Mouse (Mus musculus) kidney, adult 2 months (tissue): ENCODE measurements around the gene Dntt. TPM values are rescaled to one million over a fixed set of nuclear protein-coding genes. Genes with fewer than 3 reads are reported as not detected.

Experiments
- DNase-seq: peaks from one replicate; pipeline ENCODE4 v3.0.0; 2021
- H3K27ac ChIP-seq: fragments of 200-500 bp; 2 replicates; pipeline ENCODE4 v1.5.1; 2012; ENCODE audit warnings: low read depth, low read length, control low read depth, inconsistent platforms; ENCODE audit not compliant: insufficient read depth
- H3K27me3 ChIP-seq: fragments of 200-500 bp; replicated peaks from 2 replicates; pipeline ENCODE4 v1.6.1; 2012; ENCODE audit warnings: mild to moderate bottlenecking, moderate library complexity, low read length, inconsistent platforms; ENCODE audit not compliant: control insufficient read depth, insufficient read depth
- H3K36me3 ChIP-seq: fragments of 200-500 bp; 2 replicates; pipeline ENCODE4 v1.6.1; 2012; ENCODE audit warnings: mild to moderate bottlenecking, moderate library complexity, low read length, inconsistent platforms; ENCODE audit not compliant: control insufficient read depth, insufficient read depth
- H3K4me1 ChIP-seq: fragments of 200-500 bp; 2 replicates; pipeline ENCODE4 v1.6.1; 2011; ENCODE audit warnings: low read length; ENCODE audit not compliant: control insufficient read depth, insufficient read depth
- H3K4me3 ChIP-seq: fragments of 200-500 bp; 2 replicates; pipeline ENCODE4 v1.5.1; 2011; ENCODE audit warnings: mild to moderate bottlenecking, low read depth, low read length, control low read depth; ENCODE audit not compliant: insufficient read depth
- CTCF ChIP-seq: fragments of 200-500 bp; conservative IDR thresholded peaks from 2 replicates; pipeline ENCODE4 v1.5.1; 2011; ENCODE audit warnings: low read depth, mild to moderate bottlenecking, control low read depth, low read length, moderate library complexity, mixed read lengths; ENCODE audit not compliant: insufficient read depth, insufficient read length
- POLR2A ChIP-seq: fragments of 200-500 bp; IDR thresholded peaks from one replicate; pipeline ENCODE4 v1.6.1; 2011; ENCODE audit warnings: low read depth, low read length, control low read depth
- WGBS: fragments of 180-500 bp; shearing (Covaris S2); methylation state at CpG from one replicate; pipeline ENCODE4 v1.1.7; 2018; 5-methylcytosine and 5-hydroxymethylcytosine counted together
- polyA plus RNA-seq: library from polyadenylated mRNA; depleted of rRNA; stranded (reverse); fragments of >200 nt; gene quantifications from 2 replicates; pipeline ENCODE4 v1.2.3, GENCODE M21; 2012; rRNA removed

Dntt gene
- 0.08 TPM in 1 of 2 replicates, not detected in the other for polyA plus RNA-seq

- 90% methylated on average over 6 of the region's 6 CpGs for WGBS
- Histone ChIP-seq H3K4me3 (no peak within 1 kb of the TSS), H3K27me3 (no peaks in the 10 kb centered on the region), H3K27ac (no peak within 1 kb of the TSS), H3K4me1 (no peaks in the 10 kb centered on the region), H3K36me3 (no peaks in the 10 kb centered on the region)
- no peak for DNase-seq
- no peak for TF ChIP-seq POLR2A
- no peak for TF ChIP-seq CTCF
Measured at GRCm38 (mm10) chr19:41029219-41029618, at the start of gene Dntt. TSS of gene Dntt (plus strand) at chr19:41029275.

GRCm38 (mm10) chr19:40980671-40981070 is 48.4 kb upstream of the Dntt start:
- Histone ChIP-seq H3K4me1 (no peaks in the 10 kb centered on the region), H3K27ac (no peak overlapping the region), H3K36me3 (no peaks in the 10 kb centered on the region), H3K4me3 (no peak overlapping the region), H3K27me3 (no peaks in the 10 kb centered on the region)
- WGBS, result 76% methylated on average over 5 of the region's 5 CpGs
- TF ChIP-seq POLR2A (no peak), CTCF (no peak)
- DNase-seq, result no peak

GRCm38 (mm10) chr19:40984536-40984935 is 44.5 kb upstream of the Dntt start:
- H3K4me3 ChIP-seq, result no peak overlapping the region
- no peak for DNase-seq
- TF ChIP-seq POLR2A (no peak), CTCF (no peak)
- 100% methylated on average over 1 of the region's 1 CpGs for WGBS
- no peak overlapping the region for H3K27ac ChIP-seq
- no peaks in the 10 kb centered on the region for H3K27me3 ChIP-seq
- no peaks in the 10 kb centered on the region for H3K36me3 ChIP-seq
- no peaks in the 10 kb centered on the region for H3K4me1 ChIP-seq

- no peaks in the 10 kb centered on the region for H3K4me1 ChIP-seq
- H3K27ac ChIP-seq, result no peak overlapping the region
- no peak for DNase-seq
- no peaks in the 10 kb centered on the region for H3K27me3 ChIP-seq
- 75% methylated on average over 5 of the region's 5 CpGs for WGBS
- H3K4me3 ChIP-seq, result no peak overlapping the region
- H3K36me3 ChIP-seq, result no peaks in the 10 kb centered on the region
- TF ChIP-seq CTCF, result no peak
- no peak for TF ChIP-seq POLR2A
Measured at GRCm38 (mm10) chr19:40988856-40989255, 40.2 kb upstream of the Dntt start.

GRCm38 (mm10) chr19:40989961-40990600 is 39.0 kb upstream of the Dntt start:
- TF ChIP-seq CTCF (no peak), POLR2A (no peak)
- DNase-seq, result no peak
- 69% methylated on average over 9 of the region's 9 CpGs for WGBS
- H3K27ac ChIP-seq, result no peak overlapping the region
- H3K27me3 ChIP-seq, result no peaks in the 10 kb centered on the region
- H3K4me1 ChIP-seq, result peaks cover 5% of the 10 kb centered on the region; the same call in 1 of the 2 replicates
- H3K36me3 ChIP-seq, result no peaks in the 10 kb centered on the region
- no peak overlapping the region for H3K4me3 ChIP-seq

GRCm38 (mm10) chr19:40990781-40991343 is 38.2 kb upstream of the Dntt start:
- 80% methylated on average over 17 of the region's 17 CpGs for whole genome bisulfite sequencing
- DNase-seq, result no peak

GRCm38 (mm10) chr19:40991626-40992025 is 37.4 kb upstream of the Dntt start:
- H3K4me3 ChIP-seq, result no peak overlapping the region
- no peak for DNase-seq
- WGBS, result 32% methylated on average over 7 of the region's 7 CpGs
- H3K27ac ChIP-seq, result no peak overlapping the region
- no peaks in the 10 kb centered on the region for H3K36me3 ChIP-seq
- peaks cover 10% of the 10 kb centered on the region; the same call in 1 of the 2 replicates for H3K4me1 ChIP-seq
- no peaks in the 10 kb centered on the region for H3K27me3 ChIP-seq
- TF ChIP-seq POLR2A (no peak), CTCF (no peak)

More at GRCm38 (mm10) chr19:40990781-40991343, 38.2 kb upstream of the Dntt start:
- Histone ChIP-seq H3K4me3 (no peak overlapping the region), H3K27ac (no peak overlapping the region), H3K27me3 (no peaks in the 10 kb centered on the region), H3K36me3 (no peaks in the 10 kb centered on the region), H3K4me1 (peaks cover 7% of the 10 kb centered on the region; the same call in 1 of the 2 replicates)
- TF ChIP-seq POLR2A (no peak), CTCF (no peak)
